Mouse (Mus musculus) left cerebral cortex, adult 11 months (tissue): ENCODE results near the gene Tnfrsf13c.

Experiments used
- DNase-seq: peaks from one replicate; pipeline ENCODE4 v3.0.0; 2022; ENCODE audit warnings: low spot score

The Tnfrsf13c gene

DNA sequence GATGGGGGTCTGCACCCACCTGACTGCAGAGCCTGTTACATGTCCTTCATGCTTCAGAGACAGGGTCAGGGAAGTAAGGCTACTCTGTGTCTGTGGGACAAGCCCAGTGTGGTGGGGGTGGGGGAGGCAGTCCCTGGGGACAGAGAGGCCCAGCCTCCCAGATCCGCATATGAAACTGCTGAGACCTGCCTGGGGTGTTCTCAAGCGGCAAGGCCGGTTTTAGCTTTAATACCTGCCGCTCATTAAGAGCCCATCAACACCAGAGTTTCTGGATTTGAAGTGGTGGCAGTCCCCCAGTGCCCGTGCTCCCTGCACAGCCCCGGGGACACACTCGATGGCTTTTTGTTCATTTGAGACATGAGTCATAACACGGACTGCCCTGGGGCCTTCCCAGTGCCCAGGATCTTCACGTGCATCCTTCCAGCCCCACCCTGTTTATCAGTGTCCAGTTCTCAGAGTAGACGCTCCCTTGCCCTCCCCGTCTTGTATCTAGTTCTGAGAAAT, 5.4 kb upstream of the Tnfrsf13c start:
- no peak for DNase-seq

DNA sequence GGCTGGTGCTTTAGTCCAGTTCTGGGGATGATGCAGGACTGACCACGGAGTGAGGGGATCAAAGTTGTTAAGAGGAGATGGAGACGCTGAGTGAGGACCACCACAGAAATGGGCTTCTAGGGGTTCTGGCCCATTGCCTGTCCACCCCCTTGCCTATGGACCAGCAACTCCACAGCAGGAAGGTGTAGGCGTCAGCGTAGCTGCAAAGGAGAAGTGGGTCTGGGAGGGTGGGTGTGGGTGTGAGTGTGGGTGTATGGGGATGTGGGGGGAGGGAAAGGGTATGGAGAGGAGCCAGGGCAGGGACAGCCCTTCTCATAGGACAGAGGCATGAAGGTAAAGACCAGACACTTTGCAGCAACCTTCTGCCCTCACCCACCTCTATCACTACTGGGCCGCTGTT, 1.6 kb upstream of the Tnfrsf13c start:
- no peak for DNase-seq

DNA sequence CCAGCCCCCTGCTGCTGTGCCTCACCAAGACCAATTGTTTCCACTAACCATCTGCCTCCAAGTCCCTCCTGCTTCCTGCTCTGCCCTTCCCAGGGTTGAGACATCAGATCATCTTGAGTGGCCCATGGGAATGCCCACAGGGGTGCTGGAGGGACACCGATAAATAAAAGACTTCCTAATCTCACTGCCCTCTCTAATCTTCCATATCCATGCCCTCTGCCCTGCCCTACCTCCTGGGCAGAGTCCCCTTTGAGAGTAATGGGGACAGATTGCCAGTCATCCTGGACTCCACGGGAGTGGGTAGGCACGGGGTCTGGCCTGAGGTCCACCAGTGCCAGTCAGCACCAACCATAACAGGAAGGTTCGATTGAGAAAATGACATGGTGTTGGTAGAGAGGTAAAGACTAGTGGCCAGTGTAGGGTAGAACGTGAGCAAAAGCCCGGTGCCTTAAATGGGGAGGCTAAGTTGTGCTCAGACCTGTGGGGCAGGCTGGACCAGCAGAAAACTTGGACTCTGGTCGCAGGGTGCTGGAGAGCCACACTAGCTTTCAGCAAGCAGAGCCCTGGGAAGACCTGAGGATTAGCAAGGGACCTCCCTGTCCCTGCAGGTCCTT, 540 bp upstream of the Tnfrsf13c start:
- no peak for DNase-seq

DNA sequence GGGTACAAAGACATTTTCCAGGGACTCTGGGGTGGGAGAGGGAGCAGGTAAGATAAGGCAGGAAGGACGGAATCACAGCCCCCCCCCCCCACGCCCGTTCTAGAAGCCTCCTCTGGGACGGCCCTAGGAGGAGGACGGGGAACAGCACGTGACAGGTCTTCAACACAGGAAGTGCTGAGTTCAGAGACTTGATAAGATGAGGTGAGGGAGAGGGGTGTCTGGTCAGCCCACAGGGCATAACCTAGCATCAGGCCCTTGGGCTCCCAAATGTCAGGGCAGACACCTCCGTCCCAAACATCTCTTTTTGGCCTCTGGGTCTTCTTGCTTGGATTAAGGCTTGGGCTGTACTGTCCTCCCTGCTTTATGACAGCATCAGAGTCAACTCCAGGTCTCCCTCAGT, 918 bp downstream of the Tnfrsf13c start:
- DNase-seq, result no peak

DNA sequence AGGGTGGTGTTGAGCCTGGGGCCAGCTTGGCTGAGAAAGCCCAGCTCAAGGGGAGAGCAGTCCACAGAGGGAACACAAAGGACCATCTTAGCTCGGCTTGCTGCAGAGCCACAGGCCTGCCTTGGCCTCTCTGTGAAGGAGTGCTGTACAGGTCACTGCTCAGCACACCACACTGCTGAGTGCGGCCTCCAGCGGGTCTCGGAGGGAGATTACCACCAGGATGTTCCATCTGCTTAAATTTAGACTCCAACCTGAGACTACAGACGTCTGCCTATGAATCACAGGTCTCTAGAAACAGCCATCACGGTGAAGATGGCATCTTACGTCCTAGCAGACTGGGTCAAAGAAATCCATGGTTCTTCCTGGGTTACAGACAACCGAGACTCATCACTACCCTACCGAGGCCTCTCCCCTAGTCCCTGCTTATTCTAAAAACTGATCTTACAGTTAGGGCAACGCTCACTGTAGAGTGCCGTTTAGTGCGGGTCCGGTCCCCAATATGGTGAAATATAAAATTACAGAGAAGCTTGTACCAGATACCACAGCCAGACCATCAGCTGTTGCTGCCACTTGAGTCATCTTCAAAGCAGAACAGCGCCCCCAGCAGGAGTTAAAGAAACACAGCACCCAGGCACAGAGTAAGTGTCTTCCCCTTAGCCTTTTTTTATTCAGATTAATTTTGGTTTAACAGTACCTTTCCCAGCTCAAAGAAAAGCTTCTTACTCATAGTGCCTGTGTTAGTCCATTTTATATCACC, 2.9 kb downstream of the Tnfrsf13c start:
- DNase-seq, result no peak

DNA sequence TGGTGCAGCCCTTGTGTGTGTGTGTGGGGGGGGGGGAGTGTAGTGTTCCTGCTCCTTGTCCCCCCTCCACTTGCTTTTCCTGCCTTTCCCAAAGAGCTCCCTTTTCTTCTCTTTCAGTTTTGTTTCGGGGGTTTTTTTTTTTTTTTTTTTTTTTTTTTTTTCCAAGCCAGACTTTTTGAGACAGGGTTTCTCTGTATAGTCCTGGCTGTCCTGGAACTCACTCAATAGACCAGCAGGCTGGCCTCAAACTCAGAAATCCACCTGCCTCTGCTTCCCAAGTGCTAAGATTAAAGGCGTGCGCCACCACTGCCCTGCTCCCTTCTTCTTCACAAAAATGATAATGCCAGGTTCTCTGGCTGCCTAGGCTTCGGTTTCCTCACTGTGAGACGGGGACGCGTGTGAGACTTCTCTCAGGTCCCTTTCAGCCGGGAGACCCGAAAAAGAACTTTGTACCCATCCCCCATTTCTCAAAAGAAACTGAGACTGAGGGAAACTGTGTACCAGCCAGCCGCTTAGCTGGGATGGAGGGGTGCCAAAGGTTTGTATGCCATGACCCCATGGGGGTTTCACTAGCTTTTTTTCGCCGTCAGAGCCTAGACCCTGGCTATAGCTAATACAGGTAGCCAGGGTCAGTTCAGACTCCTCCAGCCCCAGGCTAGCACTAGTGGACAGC, 4.0 kb downstream of the Tnfrsf13c start:
- DNase-seq, result no peak

DNA sequence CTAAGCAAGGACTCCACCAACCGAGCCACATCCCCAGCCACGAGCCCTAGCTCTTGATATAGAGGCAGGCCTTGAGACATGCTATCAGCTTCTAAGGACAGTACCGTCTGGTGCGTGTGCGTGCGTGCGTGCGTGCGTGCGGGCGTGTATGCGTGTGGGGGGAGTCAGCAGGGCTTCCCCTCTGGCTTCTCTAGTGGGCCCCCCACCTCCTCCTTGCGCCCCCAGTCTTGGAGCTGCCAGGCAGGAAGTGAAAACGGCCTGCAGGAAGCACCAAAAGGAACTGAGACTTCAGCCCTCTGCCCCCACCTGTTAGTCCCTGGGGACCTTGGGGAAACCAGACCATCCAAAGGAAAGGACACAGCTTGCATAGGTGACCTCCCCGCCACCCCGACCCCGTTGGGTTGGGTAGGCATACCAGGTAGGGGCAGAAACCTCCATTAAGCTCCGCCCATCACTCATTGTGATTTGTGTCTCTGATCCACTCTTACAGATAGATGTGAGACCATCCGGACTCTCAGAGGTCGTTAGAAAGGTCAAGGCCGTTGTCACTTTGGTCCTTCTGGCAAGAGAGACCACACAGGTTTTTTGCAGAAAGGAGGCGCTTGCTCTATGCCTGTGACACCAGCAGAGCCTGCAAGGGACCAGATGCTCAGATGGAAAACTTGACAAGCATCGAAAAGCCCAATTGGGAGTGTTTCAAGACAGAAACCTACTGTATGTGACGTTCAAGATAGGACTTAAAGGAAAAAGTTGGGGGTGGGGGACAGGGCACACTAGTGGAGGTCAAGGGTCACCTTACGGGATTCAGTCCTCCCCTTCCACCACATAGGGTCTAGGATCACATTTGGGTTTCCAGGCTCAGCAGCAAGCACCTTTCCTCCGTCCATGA, 5.1 kb downstream of the Tnfrsf13c start:
- DNase-seq, result no peak

DNA sequence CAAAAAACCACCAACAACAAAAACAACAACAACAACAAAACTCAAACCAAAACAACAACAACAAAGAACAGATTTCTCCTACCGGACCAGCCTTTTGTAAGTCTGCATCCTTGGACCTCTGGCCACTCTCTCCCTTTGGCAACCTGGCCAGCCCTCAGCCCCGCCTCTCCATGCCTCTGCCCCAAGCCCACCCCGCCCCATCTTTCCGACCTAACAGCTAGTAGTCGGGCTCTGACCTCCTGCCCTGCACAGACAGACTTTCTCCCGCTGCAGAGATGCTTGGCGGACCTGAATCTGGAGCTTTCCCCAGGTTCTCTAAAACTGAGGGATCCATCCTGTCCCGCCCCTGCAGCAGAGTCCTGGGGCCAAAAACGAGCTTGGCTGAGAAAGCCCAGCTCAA, 6.2 kb downstream of the Tnfrsf13c start:
- DNase-seq, result no peak

DNA sequence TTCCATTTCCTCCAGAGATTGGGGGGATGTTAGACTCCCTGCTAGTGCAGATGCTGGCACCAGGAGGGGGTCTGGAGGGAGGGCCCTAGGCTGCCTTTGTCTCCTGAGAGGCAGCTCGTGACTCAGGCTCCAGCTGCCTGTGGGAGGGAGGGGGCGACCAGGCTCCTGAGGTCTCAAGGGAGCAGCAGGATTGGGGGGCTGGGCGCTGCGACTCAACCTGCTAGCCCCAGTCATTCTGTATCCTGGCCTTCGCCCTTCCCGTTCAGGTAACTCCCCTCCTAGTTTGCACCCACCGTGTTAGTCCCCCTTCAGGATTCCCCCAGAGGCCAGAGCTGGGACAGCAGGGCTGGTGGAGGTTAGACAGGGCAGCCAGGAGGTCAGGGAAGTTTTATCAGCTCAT, 7.1 kb downstream of the Tnfrsf13c start:
- no peak for DNase-seq

DNA sequence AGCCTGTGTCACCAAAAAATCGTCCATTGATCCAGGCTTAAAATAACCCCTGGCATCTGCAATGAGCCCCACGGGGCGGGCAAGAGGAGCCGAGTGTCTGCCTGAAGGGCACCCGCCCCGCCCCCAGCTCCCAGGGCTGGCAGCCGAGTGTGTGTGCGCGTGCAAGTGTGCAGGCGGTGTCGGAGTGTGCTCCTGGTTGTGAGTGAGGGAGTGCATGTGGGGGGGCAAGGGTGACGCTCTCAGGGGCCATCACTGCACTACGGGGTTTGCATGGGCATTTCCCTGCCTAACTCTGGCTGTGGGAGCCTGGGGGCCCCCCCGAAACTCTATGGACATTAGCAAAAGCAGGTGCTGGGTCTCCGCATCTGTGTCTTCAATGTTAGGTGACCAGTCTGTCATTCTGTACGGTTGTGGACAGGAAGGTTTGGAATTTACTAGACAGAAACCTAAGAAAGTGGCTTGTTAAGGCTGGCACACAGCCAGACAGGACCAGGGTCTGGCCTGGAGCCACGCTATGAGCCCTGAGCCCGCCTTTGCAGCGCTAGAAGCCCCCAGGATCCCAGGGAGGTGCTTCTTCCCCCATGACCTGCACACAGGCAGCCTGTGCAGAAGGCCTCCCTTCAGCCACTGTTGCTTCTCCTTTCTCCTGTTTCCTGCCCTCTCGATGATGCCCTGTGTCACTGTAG, 7.9 kb downstream of the Tnfrsf13c start:
- DNase-seq, result no peak

DNA sequence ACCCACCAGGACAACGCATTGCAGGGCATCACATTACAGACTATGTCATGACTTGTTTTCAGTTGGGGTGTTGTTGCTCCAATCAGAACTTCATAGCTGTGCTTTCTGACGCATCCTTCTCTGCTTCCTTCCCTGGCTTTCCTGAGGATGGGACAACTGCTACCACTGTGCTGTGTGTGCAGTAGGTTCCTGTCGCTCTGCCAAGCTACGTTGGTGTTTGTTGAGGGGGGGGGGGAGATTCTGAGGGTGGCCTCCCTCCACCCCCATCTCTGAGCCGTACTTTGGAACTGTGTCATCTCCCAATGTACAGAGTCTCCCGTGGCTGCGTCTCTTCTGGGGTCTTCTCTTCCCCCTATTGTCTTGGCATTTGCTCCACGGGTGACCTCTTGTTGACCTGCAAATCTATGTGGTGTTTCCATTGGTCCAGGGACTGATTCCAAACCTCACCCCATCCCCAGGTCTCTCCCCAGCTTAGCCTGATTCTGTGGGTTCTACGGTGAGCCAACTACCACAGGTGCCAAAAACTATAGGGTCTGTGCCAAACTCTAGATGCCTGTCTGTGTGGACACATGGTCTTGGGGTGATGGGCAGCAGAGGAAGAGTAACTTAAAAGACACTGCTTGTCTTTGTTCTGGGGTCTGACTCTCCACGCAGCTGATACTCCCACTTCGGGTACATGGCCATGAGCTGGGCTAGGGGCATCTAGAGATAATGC, 8.7 kb downstream of the Tnfrsf13c start:
- DNase-seq, result no peak

DNA sequence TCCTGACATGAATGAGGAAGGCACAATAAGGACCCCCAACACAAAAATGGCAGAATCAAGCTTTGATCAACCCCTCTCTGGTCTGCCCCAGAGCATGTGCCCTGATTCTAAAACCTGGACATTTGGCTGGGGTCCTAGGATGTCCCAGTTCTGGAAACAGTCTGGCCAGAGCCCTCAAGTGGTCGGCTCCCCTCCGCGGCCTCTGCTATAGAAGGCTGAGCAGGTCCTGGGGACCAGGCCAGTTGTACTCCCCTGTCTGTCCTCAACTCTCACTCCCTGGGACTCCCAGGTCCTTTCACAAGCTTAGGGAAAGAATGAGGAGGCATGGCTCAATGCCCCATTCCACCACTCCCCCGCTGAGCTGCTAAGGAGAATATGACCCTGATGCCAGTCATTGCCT, 10.9 kb downstream of the Tnfrsf13c start:
- DNase-seq, result no peak

DNA sequence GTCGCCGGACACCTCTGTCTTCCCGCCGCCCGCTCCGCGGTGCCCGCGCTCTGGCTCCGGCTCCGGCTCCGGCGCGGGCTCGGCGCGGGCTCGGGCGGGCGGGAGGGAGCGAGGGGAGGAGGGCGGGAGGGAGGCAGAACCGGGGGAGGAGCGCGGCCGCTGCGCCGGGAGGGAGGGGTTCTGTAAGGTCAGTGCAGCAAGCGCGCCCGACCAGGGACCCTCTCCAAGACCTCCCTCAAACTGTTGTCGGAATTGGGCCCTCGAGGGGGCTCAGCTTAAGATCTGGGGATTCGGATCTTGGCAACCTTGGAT, 11.5 kb downstream of the Tnfrsf13c start, which contains the start of gene Shisa8:
Shisa8 (minus strand) TSS at position 64 of the 312 bp plus-strand sequence.
- no peak for DNase-seq

DNA sequence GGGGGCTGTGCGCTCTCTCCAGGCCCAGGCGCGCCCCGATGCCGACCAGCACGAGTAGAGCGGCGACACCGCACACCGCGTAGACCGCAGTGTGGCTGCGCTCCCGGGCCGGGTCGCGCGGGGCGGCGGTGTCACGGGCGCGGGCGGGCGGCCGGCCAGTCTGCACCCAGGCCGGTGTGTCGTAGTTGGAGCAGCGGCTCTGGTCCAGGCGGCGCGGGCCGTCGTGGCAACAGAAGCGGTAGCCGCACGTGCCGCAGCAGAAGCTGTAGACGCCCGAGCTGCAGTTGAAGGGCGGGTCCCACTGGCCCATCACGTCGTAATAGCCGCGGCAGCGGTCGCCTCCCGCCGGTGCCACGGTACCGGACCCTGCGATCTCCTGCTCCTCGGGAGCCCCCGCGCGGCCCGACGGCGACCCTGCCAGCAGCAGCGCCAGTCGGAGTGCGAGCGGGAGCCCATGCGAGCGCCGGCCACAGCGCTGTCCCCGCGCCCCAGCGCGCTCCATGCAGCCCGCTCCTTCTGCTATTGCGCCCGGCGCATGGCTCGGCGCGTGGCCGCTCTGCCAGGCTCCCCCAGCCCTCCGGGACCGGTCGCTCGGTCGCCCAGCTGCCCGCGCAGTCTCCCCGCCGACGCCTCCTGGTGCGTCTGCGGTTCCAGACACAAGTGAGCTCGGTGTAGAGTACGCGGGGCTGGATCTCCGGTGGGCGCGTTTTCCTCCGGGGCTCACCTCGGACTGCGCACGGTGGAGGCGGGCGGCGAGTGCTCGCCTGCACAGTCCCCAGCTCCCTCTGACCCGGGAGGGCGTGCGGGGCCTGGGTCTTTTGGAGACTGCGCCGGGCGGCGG, 12.0 kb downstream of the Tnfrsf13c start:
- no peak for DNase-seq

DNA sequence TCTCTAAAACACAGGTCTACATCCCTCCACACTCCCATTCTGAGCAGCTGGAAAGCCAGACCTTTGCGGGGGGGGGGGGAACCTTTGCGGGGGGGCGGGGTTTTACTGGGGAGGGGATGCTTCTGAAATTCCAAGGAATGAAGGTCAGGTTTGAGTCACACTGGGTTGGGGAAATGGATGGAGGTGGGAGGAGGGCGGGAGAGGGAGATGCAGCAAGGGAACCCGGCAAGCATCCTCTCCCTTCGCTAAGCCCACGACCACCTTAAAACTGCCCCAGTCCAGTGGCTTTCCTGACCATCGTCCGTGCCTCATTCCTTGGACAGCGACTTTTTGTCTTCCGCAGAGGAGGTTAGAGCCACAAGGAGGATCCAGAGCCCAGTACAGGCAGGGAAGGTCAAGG, 12.9 kb downstream of the Tnfrsf13c start:
- no peak for DNase-seq

DNA sequence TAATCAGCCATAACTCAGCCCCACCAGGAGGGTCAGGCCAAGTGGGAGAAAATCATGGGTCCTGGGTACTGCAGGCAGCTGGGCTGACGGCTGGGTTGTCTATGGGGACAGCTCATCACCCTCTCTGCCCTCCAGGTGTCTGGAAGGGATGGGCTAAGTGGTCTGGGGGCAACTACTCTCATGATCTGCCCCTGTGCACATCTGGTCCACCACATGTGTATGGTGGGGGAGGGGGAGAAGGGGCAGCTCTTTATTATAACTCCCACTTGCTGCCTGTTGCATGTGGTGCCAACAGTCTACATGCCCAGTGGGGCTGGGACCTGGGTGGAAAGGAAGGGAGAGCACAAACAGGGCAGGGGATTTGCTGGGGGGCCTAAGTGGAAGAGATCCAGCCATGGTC, 13.4 kb downstream of the Tnfrsf13c start:
- DNase-seq, result no peak

DNA sequence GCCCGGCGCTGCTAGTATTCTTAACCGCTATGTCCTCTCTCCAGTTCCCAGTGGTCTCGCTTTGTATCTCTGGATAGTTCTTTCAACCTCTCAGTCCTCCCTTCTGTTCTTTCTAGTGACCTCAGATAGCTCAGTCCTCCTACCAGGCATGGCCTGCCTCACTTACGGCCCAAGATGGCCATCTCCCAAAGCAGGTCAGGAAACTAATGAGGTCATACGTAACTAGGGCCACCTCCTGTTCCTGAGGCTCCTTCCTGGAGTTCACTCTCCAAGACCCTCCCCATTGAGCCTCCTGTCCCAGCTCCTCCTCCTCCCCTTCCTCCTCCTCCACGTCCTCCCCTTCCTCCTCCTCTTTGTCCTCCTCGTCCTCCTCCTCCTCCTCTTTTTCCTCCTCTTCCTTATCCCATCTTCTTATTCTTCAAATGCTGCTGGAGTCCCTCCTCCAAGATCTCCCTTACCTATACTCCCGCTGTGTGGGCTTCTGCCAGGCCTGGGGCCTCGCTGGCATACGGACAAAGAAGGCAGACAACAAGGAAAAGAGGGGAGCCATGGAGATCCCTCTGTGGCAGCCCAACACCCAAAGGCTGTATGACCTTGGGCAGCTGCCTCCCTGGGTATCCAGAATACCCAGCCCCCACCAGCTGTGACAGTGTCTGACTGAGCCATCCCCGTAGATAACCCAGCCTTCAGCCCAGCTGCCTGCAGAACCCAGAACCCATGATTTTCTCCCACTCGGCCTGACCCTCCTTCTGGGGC, 14.7 kb downstream of the Tnfrsf13c start:
- no peak for DNase-seq

DNA sequence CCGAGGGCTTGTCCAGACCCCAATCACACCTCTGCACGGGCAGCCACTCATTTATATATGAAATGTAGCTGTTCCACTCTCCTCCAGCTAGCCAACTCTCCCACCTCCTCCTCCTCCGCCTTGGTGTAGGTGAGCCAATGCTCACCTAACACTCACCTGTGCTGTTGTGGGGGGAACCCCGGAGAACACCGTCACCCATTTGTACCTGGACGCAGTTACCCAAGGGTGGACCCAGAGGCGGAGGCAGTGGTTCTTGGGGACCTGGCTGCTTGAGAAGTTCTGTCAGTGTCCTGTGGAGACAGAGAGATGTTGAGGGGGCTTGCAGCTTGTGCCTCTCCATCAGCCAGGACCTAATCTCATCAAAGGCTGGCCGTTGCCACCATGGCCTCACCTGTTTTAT, 15.9 kb downstream of the Tnfrsf13c start:
- DNase-seq, result no peak

DNA sequence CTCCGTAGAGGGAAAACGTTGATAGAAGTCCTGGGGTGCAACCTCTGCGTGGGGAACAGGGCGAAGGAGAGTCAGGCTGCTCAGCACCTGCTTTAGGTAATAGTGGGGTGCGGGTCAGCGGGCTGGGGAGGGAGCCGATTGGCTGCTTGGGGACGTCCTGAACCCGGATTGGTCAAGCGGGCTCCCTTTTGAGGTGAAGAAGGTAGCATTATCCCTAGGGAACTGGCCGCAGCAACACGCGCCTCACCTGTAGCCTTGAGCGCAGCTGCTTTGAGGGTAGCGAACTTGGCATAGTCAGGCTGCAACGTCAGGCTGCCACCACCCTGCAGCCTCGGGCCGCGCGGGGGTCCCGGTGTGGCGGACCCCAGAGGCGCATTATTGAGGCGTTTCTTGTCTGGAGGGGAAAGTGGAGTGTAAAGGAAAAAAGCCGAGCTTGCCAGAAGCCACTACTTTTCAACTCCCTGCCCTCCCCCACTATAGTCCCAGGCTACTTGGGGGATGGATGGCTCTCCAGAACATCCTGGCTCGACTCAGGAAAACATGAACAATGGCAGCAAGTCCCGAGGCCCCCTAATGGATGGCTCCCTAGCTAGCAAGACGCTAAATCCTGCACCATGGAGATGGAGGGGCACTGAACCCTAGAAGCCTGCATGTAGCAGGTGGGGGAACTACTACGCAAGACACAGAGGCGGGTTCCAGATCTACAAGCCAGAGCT, 16.5 kb downstream of the Tnfrsf13c start:
- no peak for DNase-seq
